Mouse (Mus musculus) ES-Bruce4 (cell line): ENCODE measurements around the gene Leprot.

Experiments used
- CTCF ChIP-seq: IDR thresholded peaks from one replicate; pipeline ENCODE4 v1.8.1; 2011; ENCODE audit warnings: low read depth, low read length
- EP300 ChIP-seq: IDR thresholded peaks from 2 replicates; pipeline ENCODE4 v1.6.1; 2011; ENCODE audit warnings: low read depth, low read length; ENCODE audit not compliant: insufficient read depth
- POLR2A ChIP-seq: IDR thresholded peaks from one replicate; pipeline ENCODE4 v1.8.1; 2011; ENCODE audit warnings: low read length; ENCODE audit not compliant: insufficient read depth

DNA sequence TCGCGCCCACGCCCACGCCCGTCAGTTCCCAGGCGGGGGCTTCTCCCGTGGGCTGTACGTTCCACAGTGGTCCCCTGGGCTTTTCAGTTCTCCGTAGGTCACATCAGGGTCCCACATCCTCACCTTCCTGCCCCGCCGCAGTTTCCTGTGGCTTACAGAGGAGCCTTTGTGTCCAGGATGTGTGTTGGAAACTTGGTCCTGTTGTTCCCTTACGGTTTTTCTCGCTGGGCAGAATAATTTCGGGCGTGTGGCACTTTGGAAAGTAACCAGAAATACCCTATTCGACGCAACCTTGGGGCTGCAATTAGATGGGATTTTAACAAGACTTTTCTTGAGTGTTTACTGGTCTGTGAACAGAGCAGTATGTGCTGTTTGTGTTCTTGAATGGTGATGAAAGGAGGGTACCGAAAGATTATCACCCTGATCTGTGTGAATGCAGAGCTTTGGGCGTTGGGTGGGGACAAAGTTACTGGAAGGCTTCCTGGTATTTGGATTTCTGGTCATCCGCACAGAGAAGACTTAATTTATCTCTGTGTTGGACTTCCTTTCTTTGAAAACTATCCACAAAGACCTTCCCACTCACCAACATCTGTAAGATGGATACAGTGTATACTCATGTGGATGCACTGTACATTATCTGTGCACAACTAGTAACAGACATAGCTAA, 591 bp downstream of the Leprot start:
- TF ChIP-seq POLR2A (no peak), CTCF (no peak), EP300 (no peak)
